Mouse (Mus musculus) limb, embryonic 14.5 days (tissue): ENCODE results near the gene Spout1. TPM values are rescaled to one million over a fixed set of nuclear protein-coding genes. Genes with fewer than 3 reads are reported as not detected.

ENCODE experiments used
- ATAC-seq: fragments of 200-750 bp; cut with Nextera tagmentation; 2 replicates; pipeline ENCODE4 v1.8.0; 2017; ENCODE audit warnings: low read depth, moderate number of reproducible peaks, moderate TSS enrichment; ENCODE audit not compliant: low FRiP score
- DNase-seq: peaks from one replicate; pipeline ENCODE4 v3.0.0-alpha.2; 2015; ENCODE audit warnings: low spot score
- H3K27ac ChIP-seq: fragments of 300-500 bp; sonication (generic); replicated peaks from 2 replicates; pipeline ENCODE4 v1.5.1; 2014; ENCODE audit warnings: low read depth, mild to moderate bottlenecking, low read length, moderate library complexity, mixed read lengths
- H3K27me3 ChIP-seq: fragments of 300-500 bp; sonication (generic); 2 replicates; pipeline ENCODE4 v1.6.1; 2014; ENCODE audit warnings: low read length, mixed read lengths; ENCODE audit not compliant: control insufficient read depth, insufficient read depth
- H3K36me3 ChIP-seq: fragments of 300-500 bp; sonication (generic); 2 replicates; pipeline ENCODE4 v1.6.1; 2014; ENCODE audit warnings: mild to moderate bottlenecking, low read length, moderate library complexity, mixed read lengths; ENCODE audit not compliant: control insufficient read depth, insufficient read depth
- H3K4me1 ChIP-seq: fragments of 300-500 bp; sonication (generic); 2 replicates; pipeline ENCODE4 v1.6.1; 2014; ENCODE audit warnings: antibody characterized with exemption, low read length, mixed read lengths; ENCODE audit not compliant: control insufficient read depth, insufficient read depth
- H3K4me2 ChIP-seq: fragments of 300-500 bp; sonication (generic); replicated peaks from 2 replicates; pipeline ENCODE4 v1.6.1; 2014; ENCODE audit warnings: low read depth, mild to moderate bottlenecking, low read length, moderate library complexity; ENCODE audit not compliant: severe bottlenecking
- H3K4me3 ChIP-seq: fragments of 300-500 bp; sonication (generic); replicated peaks from 2 replicates; pipeline ENCODE4 v1.5.1; 2014; ENCODE audit warnings: low read length
- H3K9ac ChIP-seq: fragments of 300-500 bp; sonication (generic); 2 replicates; pipeline ENCODE4 v1.6.1; 2014; ENCODE audit warnings: mild to moderate bottlenecking, low read depth, low read length, moderate library complexity; ENCODE audit not compliant: severe bottlenecking
- H3K9me3 ChIP-seq: fragments of 300-500 bp; sonication (generic); 2 replicates; pipeline ENCODE4 v1.6.1; 2016; ENCODE audit warnings: low read length; ENCODE audit not compliant: control insufficient read depth
- POLR2A ChIP-seq: fragments of 200-500 bp; IDR thresholded peaks from 2 replicates; pipeline ENCODE4 v1.8.0; 2012; ENCODE audit warnings: inconsistent platforms, mild to moderate bottlenecking, moderate library complexity, borderline replicate concordance; ENCODE audit not compliant: insufficient read depth, insufficient read length; ENCODE audit errors: extremely low read depth
- WGBS: fragments of 180-500 bp; shearing (Covaris S2); extraction: QIAGEN DNeasy Blood & Tissue Kit; methylation state at CpG from one replicate; pipeline ENCODE4 v1.1.7; 2014; 5-methylcytosine and 5-hydroxymethylcytosine counted together
- polyA plus RNA-seq, 2 experiments: library from polyadenylated mRNA; depleted of rRNA in 1 of 2; stranded (reverse) in 1 of 2; unstranded in 1 of 2; fragments of >200 nt; fragmentation: Nextera tagmentation in 1 of 2; extraction: Ambion mirVana in 1 of 2; gene quantifications; 2 replicates each; pipeline versions ENCODE4 v1.2.1 to v1.2.3; 2012 to 2014

Gene Spout1
- polyA plus RNA-seq, 2 experiments: 69.1 to 75.6 TPM

- no peaks in the 10 kb centered on the region for H3K36me3 ChIP-seq
- no peaks in the 10 kb centered on the region for H3K9me3 ChIP-seq
- no peak for DNase-seq
- no peak overlapping the region for H3K9ac ChIP-seq
- no peaks in the 10 kb centered on the region for H3K27me3 ChIP-seq
- WGBS: 71% methylated on average over 4 of the region's 4 CpGs
- no peak for TF ChIP-seq POLR2A
- no peak overlapping the region for H3K4me2 ChIP-seq
- H3K27ac ChIP-seq: no peak overlapping the region
- no peak for ATAC-seq
- no peak overlapping the region for H3K4me3 ChIP-seq
- H3K4me1 ChIP-seq: no peaks in the 10 kb centered on the region
These were observed 33.9 kb upstream of the Spout1 start for GRCm38 (mm10) chr2:30212169-30212545.

DNA sequence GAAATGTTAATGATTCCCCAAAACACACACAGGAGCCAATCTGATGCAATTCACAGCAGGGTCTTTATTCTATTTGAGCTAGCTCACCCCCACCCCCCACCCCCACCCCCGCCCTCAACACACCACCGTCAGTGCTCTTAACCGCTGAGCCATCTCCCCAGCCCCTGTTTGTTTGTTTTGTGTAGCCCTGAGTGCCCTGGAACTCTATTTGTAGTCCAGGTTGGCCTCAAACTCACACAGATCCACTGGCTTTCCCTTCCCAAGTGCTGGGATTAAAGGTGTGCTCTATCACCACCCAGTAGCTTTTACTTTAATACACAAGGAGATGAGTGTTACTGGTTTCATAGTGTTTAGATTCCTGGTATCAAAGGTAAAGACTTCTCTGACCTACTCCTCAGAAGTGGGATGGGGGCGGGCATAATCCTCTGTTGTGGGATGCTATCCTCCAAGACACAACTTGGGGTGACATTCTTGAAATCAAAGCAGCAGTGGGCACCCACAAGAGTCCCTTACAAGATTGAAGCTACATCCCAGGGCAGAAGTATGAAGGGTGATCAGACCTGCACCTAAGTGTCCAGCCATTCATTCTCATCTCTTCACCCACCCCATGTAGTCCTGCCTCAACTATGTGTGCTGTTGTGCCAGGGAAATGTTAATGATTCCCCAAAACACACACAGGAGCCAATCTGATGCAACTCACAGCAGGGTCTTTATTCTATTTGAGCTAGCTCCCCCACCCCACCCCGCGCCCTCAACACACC, 33.3 kb upstream of the Spout1 start:
- Histone ChIP-seq H3K4me1 (no peaks in the 10 kb centered on the region), H3K9ac (no peak overlapping the region), H3K9me3 (no peaks in the 10 kb centered on the region), H3K27ac (no peak overlapping the region), H3K27me3 (no peaks in the 10 kb centered on the region), H3K36me3 (no peaks in the 10 kb centered on the region), H3K4me2 (no peak overlapping the region), H3K4me3 (no peak overlapping the region)
- 84% methylated on average over 6 of the region's 6 CpGs for WGBS
- TF ChIP-seq POLR2A: no peak
- no peak for DNase-seq
- ATAC-seq: no peak

GRCm38 (mm10) chr2:30207886-30208285, 29.6 kb upstream of the Spout1 start:
- Histone ChIP-seq H3K27me3 (no peaks in the 10 kb centered on the region), H3K4me3 (no peak overlapping the region), H3K27ac (no peak overlapping the region), H3K4me2 (no peak overlapping the region), H3K9ac (no peak overlapping the region), H3K4me1 (peaks cover 4% of the 10 kb centered on the region), H3K36me3 (no peaks in the 10 kb centered on the region), H3K9me3 (no peaks in the 10 kb centered on the region)
- ATAC-seq (no peak), DNase-seq (no peak)
- 75% methylated on average over 5 of the region's 5 CpGs for WGBS
- no peak for TF ChIP-seq POLR2A

DNA sequence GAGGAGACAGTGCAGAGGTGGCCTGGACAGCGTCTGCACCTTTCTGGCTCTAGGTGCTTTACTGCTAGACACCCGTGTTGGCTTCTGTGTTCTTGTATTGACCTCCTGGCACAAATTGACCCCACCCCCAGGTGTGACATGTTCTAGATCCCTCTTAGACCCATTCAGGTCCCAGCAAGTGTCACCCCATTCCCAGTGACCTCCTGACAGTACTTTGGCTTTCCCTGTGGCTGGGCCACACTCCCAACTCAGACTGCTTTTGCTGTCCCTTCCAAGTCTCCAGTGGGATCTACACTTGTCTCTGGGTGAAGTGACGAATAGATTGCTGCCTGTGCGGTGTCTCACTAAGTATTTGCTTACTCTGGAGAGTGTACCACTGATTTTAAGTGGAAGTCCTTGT, 29.1 kb upstream of the Spout1 start:
- Histone ChIP-seq H3K9ac (no peak overlapping the region), H3K4me3 (no peak overlapping the region), H3K27me3 (no peaks in the 10 kb centered on the region), H3K4me2 (no peak overlapping the region), H3K27ac (no peak overlapping the region), H3K9me3 (no peaks in the 10 kb centered on the region), H3K4me1 (peaks cover 4% of the 10 kb centered on the region), H3K36me3 (no peaks in the 10 kb centered on the region)
- DNase-seq (no peak), ATAC-seq (no peak)
- 75% methylated on average over 4 of the region's 4 CpGs for WGBS
- TF ChIP-seq POLR2A: no peak

DNA sequence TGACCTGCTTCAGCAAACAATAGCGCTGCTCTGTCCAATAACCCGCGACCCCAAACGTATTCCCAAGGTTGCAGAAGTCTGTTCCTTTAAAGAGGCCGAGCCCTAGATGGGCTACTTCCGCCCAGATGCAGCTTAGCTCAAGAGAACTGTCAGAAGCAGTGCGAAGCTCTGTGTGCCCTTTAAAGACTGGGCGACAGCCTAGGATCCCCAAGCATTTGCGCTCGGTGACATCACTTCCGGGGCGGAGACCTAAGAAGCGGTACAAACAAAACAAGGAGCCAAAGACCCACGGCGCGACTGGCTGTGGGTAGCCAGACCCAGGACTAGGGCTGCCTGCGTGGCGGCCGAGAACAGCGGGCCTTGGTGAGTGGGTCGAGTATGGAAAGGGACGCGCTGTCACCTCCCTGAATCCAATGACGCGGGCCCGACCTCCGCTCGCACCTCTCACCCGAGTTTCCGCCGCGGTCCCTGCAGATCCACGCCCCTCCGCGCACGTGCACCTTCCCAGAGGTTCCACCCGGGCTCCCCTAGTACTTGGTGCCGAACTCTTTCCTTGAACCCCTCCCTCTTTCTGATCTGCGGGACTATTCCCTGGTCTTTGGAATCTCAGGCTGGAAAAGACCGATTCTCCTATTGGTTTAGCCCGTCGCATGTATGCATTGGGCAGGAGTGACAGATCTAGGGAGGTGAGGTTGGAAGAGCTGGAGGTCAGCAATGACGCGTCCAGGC, 27.5 kb upstream of the Spout1 start, which contains the start of gene Kyat1:
Gene Kyat1 (minus strand): TSS at position 219 of the 729 bp plus-strand sequence.
- no peaks in the 10 kb centered on the region for H3K36me3 ChIP-seq
- H3K27ac ChIP-seq: peak within 1 kb of the TSS; percentile 65
- H3K9ac ChIP-seq: peak within 1 kb of the TSS; percentile 63
- under 1% methylated on average over 44 of the region's 44 CpGs for WGBS
- peak; percentile 94 for ATAC-seq
- peak; percentile 96 for DNase-seq
- no peaks in the 10 kb centered on the region for H3K27me3 ChIP-seq
- peak within 1 kb of the TSS; percentile 83 for H3K4me2 ChIP-seq
- H3K4me3 ChIP-seq: peak within 1 kb of the TSS; percentile 63
- H3K9me3 ChIP-seq: no peaks in the 10 kb centered on the region
- peaks cover 4% of the 10 kb centered on the region for H3K4me1 ChIP-seq
- no peak for TF ChIP-seq POLR2A
